Mouse (Mus musculus): ENCODE measurements around the gene Eogt.

GRCm38 (mm10) chr6:97112177-97112576 lies 36.8 kb downstream of the Eogt start:
- TF ChIP-seq POLR2A (IDR thresholded peaks at IDR 0.05; ENCODE audit: low read depth, low read length) (no peak), CTCF (IDR thresholded peaks at IDR 0.05; ENCODE audit: extremely low read depth, insufficient read length, insufficient replicate concordance, low read depth, low read length) (no peak)
